Mouse (Mus musculus) liver, adult 2 months (tissue): ENCODE measurements around the gene Lrig1. TPM values are rescaled to one million over a fixed set of nuclear protein-coding genes. Genes with fewer than 3 reads are reported as not detected.

Experiments used
- DNase-seq: peaks from one replicate; pipeline ENCODE4 v3.0.0-alpha.2; 2011; ENCODE audit warnings: low read depth, low spot score; ENCODE audit errors: extremely low read depth
- H3K27ac ChIP-seq: fragments of 200-500 bp; replicated peaks from 2 replicates; pipeline ENCODE4 v1.5.1; 2012; ENCODE audit warnings: low read depth, mild to moderate bottlenecking, control low read depth, inconsistent platforms, low read length; ENCODE audit not compliant: insufficient read depth
- H3K27me3 ChIP-seq: fragments of 200-500 bp; 2 replicates; pipeline ENCODE4 v1.6.1; 2012; ENCODE audit warnings: mild to moderate bottlenecking, moderate library complexity, low read length, inconsistent platforms; ENCODE audit not compliant: control insufficient read depth, insufficient read depth
- H3K36me3 ChIP-seq: fragments of 200-500 bp; 2 replicates; pipeline ENCODE4 v1.6.1; 2012; ENCODE audit warnings: low read length, inconsistent platforms; ENCODE audit not compliant: control insufficient read depth, insufficient read depth
- H3K4me1 ChIP-seq: fragments of 200-500 bp; 2 replicates; pipeline ENCODE4 v1.6.1; 2011; ENCODE audit warnings: low read length; ENCODE audit not compliant: control insufficient read depth, insufficient read depth
- H3K4me3 ChIP-seq: fragments of 200-500 bp; 2 replicates; pipeline ENCODE4 v1.5.1; 2011; ENCODE audit warnings: low read depth, mild to moderate bottlenecking, control low read depth, low read length, moderate library complexity; ENCODE audit not compliant: insufficient read depth
- H3K79me2 ChIP-seq: fragments of 200-500 bp; 2 replicates; pipeline ENCODE4 v1.6.1; 2012; ENCODE audit warnings: inconsistent platforms, mild to moderate bottlenecking, low read length, moderate library complexity; ENCODE audit not compliant: control insufficient read depth, insufficient read depth
- H3K9ac ChIP-seq: fragments of 200-500 bp; 2 replicates; pipeline ENCODE4 v1.6.1; 2012; ENCODE audit warnings: low read depth, mild to moderate bottlenecking, control low read depth, inconsistent platforms, low read length
- CTCF ChIP-seq: fragments of 200-500 bp; IDR thresholded peaks from 2 replicates; pipeline ENCODE4 v1.5.1; 2011; ENCODE audit warnings: low read depth, low read length, control low read depth
- POLR2A ChIP-seq: fragments of 200-500 bp; IDR thresholded peaks from 2 replicates; pipeline ENCODE4 v1.6.1; 2011; ENCODE audit warnings: low read length, control low read depth; ENCODE audit not compliant: insufficient read depth; ENCODE audit errors: extremely low read depth
- WGBS: fragments of 180-500 bp; shearing (Covaris S2); methylation state at CpG from one replicate; pipeline ENCODE4 v1.1.7; 2018; 5-methylcytosine and 5-hydroxymethylcytosine counted together
- polyA plus RNA-seq: library from polyadenylated mRNA; depleted of rRNA; stranded (reverse); fragments of >200 nt; gene quantifications from 2 replicates; pipeline ENCODE4 v1.2.3, GENCODE M21; 2012
- total RNA-seq: library from RNA; depleted of rRNA; stranded (reverse); fragments of >200 nt; gene quantifications from 2 replicates; pipeline ENCODE4 v1.2.3, GENCODE M21; 2014

Lrig1 gene
- total and polyA plus RNA-seq, 2 experiments = 12.4 to 14.8 TPM

DNA sequence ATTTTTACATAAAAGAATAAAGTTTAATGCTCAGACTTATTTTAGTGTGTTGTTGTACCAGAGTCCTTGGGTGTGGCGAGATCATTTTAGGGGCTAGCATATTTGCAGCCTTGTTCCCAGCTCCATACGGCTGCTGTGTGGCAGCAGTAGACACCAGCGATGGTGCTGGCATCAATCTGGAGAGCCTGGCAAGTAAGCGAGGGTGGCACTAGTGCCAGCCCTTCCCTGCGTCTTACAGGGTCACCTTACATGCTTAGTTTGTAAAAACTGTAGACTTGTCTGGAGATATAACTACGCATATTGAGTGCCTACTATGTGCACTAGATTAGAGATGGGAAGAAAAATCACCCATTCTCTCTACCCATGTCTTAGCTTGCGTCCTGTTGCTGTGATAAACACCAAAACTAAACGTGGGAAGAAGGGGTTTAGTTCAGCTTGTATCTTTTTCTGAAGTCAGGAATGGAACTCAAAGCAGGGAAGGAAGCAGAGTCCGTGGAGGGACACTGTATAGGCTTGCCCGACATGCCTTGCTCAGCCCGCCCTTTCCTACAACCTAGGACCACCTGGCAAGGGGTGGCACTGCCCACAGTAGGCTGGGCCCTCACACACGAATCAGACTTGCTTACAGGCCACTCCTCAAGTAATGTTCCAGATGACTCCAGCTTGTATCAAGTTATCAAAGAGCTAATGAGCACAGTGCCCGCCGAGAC is 103.8 kb downstream of the Lrig1 start:
- H3K9ac ChIP-seq = no peak overlapping the region
- no peak overlapping the region for H3K4me3 ChIP-seq
- TF ChIP-seq POLR2A (no peak), CTCF (no peak)
- no peaks in the 10 kb centered on the region for H3K27me3 ChIP-seq
- H3K4me1 ChIP-seq = peaks cover 5% of the 10 kb centered on the region; the same call in 1 of the 2 replicates
- H3K36me3 ChIP-seq = no peaks in the 10 kb centered on the region
- 93% methylated on average over 14 of the region's 14 CpGs for WGBS
- no peak overlapping the region for H3K27ac ChIP-seq
- H3K79me2 ChIP-seq = no peaks in the 10 kb centered on the region
- DNase-seq = no peak

- Histone ChIP-seq H3K9ac (no peak overlapping the region), H3K27ac (no peak overlapping the region), H3K4me3 (no peak overlapping the region), H3K79me2 (no peaks in the 10 kb centered on the region), H3K4me1 (no peaks in the 10 kb centered on the region; the same call in 1 of the 2 replicates), H3K27me3 (no peaks in the 10 kb centered on the region), H3K36me3 (no peaks in the 10 kb centered on the region)
- DNase-seq = no peak
- no peak for TF ChIP-seq CTCF
- TF ChIP-seq POLR2A = no peak
- WGBS = 95% methylated on average over 5 of the region's 5 CpGs
These were observed 104.8 kb downstream of the Lrig1 start for GRCm38 (mm10) chr6:94595206-94595605.

GRCm38 (mm10) chr6:94594711-94595110 is 105.2 kb downstream of the Lrig1 start:
- H3K36me3 ChIP-seq = no peaks in the 10 kb centered on the region
- H3K4me1 ChIP-seq = no peaks in the 10 kb centered on the region; the same call in 1 of the 2 replicates
- no peak overlapping the region for H3K9ac ChIP-seq
- no peak for DNase-seq
- H3K27ac ChIP-seq = no peak overlapping the region
- H3K79me2 ChIP-seq = no peaks in the 10 kb centered on the region
- no peak overlapping the region for H3K4me3 ChIP-seq
- H3K27me3 ChIP-seq = no peaks in the 10 kb centered on the region
- 94% methylated on average over 11 of the region's 11 CpGs for WGBS
- TF ChIP-seq POLR2A = no peak
- TF ChIP-seq CTCF = no peak

DNA sequence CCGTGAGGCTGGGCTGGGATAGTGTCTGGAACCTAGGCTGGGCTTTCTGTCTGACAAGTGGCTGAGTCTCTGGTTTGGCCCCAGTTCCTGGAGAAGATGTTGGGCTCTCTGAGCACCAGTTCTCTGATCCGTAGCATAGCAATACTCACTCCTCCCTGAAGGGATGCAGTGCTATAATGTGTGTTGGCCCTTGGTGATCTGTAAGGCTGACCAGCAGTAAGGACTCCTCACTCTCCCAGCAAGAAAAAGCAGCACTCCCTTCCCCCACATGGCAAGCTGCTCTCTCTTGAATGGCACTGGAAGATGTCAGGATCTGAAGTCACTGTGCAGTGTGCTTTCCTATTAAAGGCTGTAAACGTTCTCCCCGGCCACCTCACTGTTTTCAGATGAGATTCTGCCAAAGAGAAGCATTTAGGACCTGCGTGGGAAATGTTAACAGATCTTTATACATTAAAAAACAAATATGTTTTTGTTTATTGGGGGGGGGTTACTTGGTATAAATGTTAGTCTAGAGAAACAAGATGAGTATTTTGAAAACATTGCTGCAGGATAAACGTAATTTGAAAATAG is 105.8 kb downstream of the Lrig1 start:
- Histone ChIP-seq H3K36me3 (no peaks in the 10 kb centered on the region), H3K27me3 (no peaks in the 10 kb centered on the region), H3K9ac (no peak overlapping the region), H3K4me3 (no peak overlapping the region), H3K27ac (no peak overlapping the region), H3K79me2 (no peaks in the 10 kb centered on the region), H3K4me1 (no peaks in the 10 kb centered on the region; the same call in 1 of the 2 replicates)
- TF ChIP-seq CTCF = no peak
- no peak for TF ChIP-seq POLR2A
- DNase-seq = no peak
- WGBS = 92% methylated on average over 6 of the region's 6 CpGs

- no peak for DNase-seq
- no peak overlapping the region for H3K9ac ChIP-seq
- H3K27ac ChIP-seq = no peak overlapping the region
- H3K79me2 ChIP-seq = no peaks in the 10 kb centered on the region
- TF ChIP-seq CTCF = no peak
- TF ChIP-seq POLR2A = no peak
- 72% methylated on average over 4 of the region's 4 CpGs for WGBS
- no peaks in the 10 kb centered on the region for H3K36me3 ChIP-seq
- H3K4me1 ChIP-seq = no peaks in the 10 kb centered on the region; the same call in 1 of the 2 replicates
- H3K27me3 ChIP-seq = no peaks in the 10 kb centered on the region
- no peak overlapping the region for H3K4me3 ChIP-seq
These were observed 107.2 kb downstream of the Lrig1 start for GRCm38 (mm10) chr6:94592710-94593109.

GRCm38 (mm10) chr6:94592243-94592642 is 107.7 kb downstream of the Lrig1 start:
- no peaks in the 10 kb centered on the region for H3K27me3 ChIP-seq
- 80% methylated on average over 8 of the region's 8 CpGs for WGBS
- H3K27ac ChIP-seq = no peak overlapping the region
- no peak for DNase-seq
- no peak overlapping the region for H3K4me3 ChIP-seq
- no peaks in the 10 kb centered on the region; the same call in 1 of the 2 replicates for H3K4me1 ChIP-seq
- no peaks in the 10 kb centered on the region for H3K36me3 ChIP-seq
- no peaks in the 10 kb centered on the region for H3K79me2 ChIP-seq
- H3K9ac ChIP-seq = no peak overlapping the region
- TF ChIP-seq POLR2A (no peak), CTCF (no peak)
